Comparison of ENCODE assay signal across 23 mouse cellular contexts in the genomic region with DNA sequence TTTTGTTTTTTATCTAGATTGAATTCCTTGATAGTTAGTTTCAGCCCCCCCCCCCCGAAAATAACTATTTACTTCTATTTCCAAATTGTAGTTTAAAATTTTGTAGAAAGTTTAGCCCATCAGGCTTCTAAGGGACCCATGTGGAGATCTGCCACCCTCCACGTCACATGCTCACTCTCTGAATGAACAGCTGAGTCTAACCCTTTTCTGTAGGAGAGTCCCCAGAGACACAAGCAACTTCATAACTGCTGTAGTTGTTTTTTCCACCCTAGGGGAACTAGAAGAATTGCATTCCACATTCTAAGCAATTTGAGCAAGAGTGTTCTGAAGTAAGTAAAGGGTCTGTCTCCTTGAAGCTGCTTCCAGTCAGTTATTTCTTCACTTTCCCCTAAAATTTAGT.
DNase-seq lines count a peak whose midpoint lies in the region; ATAC-seq and TF ChIP-seq lines count a peak whose summit lies in the region.
"Had no signal": no experiment of that assay in that cellular context is flagged by ENCODE, and none has a peak within 500 bp of the region (broad histone marks: within the 10 kb centered on the region; RNA-seq: fewer than 3 reads in every experiment).

No protein-coding gene starts in this region.

- H3K27me3 ChIP-seq in embryonic facial prominence, embryonic 14.5 days (replicated peaks; ENCODE audit: control insufficient read depth, insufficient read depth, low read length) = no peaks in the 10 kb centered on the region
- H3K27me3 ChIP-seq in embryonic facial prominence, embryonic 10.5 days (replicated peaks; ENCODE audit: low read depth, poor library complexity, severe bottlenecking) = no peaks in the 10 kb centered on the region
- no peaks in the 10 kb centered on the region for H3K27me3 ChIP-seq in limb, embryonic 14.5 days (ENCODE audit: control insufficient read depth, insufficient read depth, low read length)
- no peaks in the 10 kb centered on the region for H3K27me3 ChIP-seq in limb, embryonic 10.5 days (ENCODE audit: low read depth, poor library complexity, severe bottlenecking)
- no peaks in the 10 kb centered on the region for H3K27me3 ChIP-seq in hindbrain, embryonic 14.5 days (ENCODE audit: control insufficient read depth, insufficient read depth, low read length)
- H3K27me3 ChIP-seq: embryonic facial prominence, embryonic 15.5 days; heart, embryonic 13.5 days; hindbrain, embryonic 15.5 days had no signal

- H3K4me3 ChIP-seq in embryonic facial prominence, embryonic 14.5 days (ENCODE audit: low read depth, low read length) = no peak overlapping the region
- H3K4me3 ChIP-seq in embryonic facial prominence, embryonic 10.5 days = no peak overlapping the region
- H3K4me3 ChIP-seq in limb, embryonic 14.5 days (replicated peaks; ENCODE audit: low read length) = no peak overlapping the region
- H3K4me3 ChIP-seq in limb, embryonic 10.5 days = no peak overlapping the region
- H3K4me3 ChIP-seq in hindbrain, embryonic 14.5 days (replicated peaks; ENCODE audit: low read length) = no peak overlapping the region
- H3K4me3 ChIP-seq: embryonic facial prominence, embryonic 15.5 days; gastrocnemius, adult 2 months; heart, embryonic 13.5 days; hindbrain, embryonic 15.5 days had no signal

- H3K9ac ChIP-seq in embryonic facial prominence, embryonic 14.5 days (ENCODE audit: low read depth, low read length) = no peak overlapping the region
- no peak overlapping the region for H3K9ac ChIP-seq in limb, embryonic 14.5 days (ENCODE audit: low read depth, low read length, severe bottlenecking)
- H3K9ac ChIP-seq in hindbrain, embryonic 14.5 days = no peak overlapping the region
- H3K9ac ChIP-seq: embryonic facial prominence, embryonic 15.5 days; forebrain, postnatal 0 days; heart, embryonic 13.5 days; hindbrain, embryonic 15.5 days had no signal

- TF ChIP-seq CTCF in brain, embryonic 14.5 days (IDR thresholded peaks at IDR 0.05; ENCODE audit: borderline replicate concordance, extremely low read depth, insufficient read depth, insufficient read length) = no peak

- DNase-seq in embryonic facial prominence, embryonic 14.5 days (ENCODE audit: low spot score) = peak; percentile 60
- DNase-seq in embryonic facial prominence, embryonic 10.5 days (ENCODE audit: low spot score) = no peak
- peak; percentile 14 for DNase-seq in limb, embryonic 14.5 days (ENCODE audit: low spot score)
- DNase-seq in limb, embryonic 10.5 days (ENCODE audit: low spot score) = no peak
- peak; percentile 12 for DNase-seq in brain, embryonic 14.5 days (ENCODE audit: low read depth)
- no peak for DNase-seq in hindbrain, embryonic 14.5 days (ENCODE audit: low spot score)
- DNase-seq: adrenal gland, adult 2 months; adrenal gland, postnatal 25 days; cerebellum, adult 11 months; cerebellum, adult 2 months; cerebellum, adult 9-11 months; cerebellum, postnatal 25 days; forebrain, postnatal 0 days; gastrocnemius, adult 2 months; gastrocnemius, postnatal 14 days; heart, postnatal 14 days; heart, postnatal 4 days had no signal

- WGBS in embryonic facial prominence, embryonic 14.5 days = 42% methylated on average over 2 of the region's 2 CpGs
- WGBS in embryonic facial prominence, embryonic 10.5 days = 39% methylated on average over 2 of the region's 2 CpGs
- 53% methylated on average over 2 of the region's 2 CpGs for WGBS in limb, embryonic 14.5 days
- 79% methylated on average over 2 of the region's 2 CpGs for WGBS in limb, embryonic 10.5 days
- WGBS in hindbrain, embryonic 14.5 days = 47% methylated on average over 2 of the region's 2 CpGs

- no peak for TF ChIP-seq POLR2A in limb, embryonic 14.5 days (IDR thresholded peaks at IDR 0.05; ENCODE audit: borderline replicate concordance, extremely low read depth, insufficient read depth, insufficient read length)
- TF ChIP-seq POLR2A in brain, embryonic 14.5 days (IDR thresholded peaks at IDR 0.05; ENCODE audit: borderline replicate concordance, extremely low read depth, insufficient read depth, insufficient read length, poor library complexity, severe bottlenecking) = no peak

- no peaks in the 10 kb centered on the region for H3K36me3 ChIP-seq in embryonic facial prominence, embryonic 14.5 days (ENCODE audit: control insufficient read depth, insufficient read depth, low read length)
- no peaks in the 10 kb centered on the region for H3K36me3 ChIP-seq in embryonic facial prominence, embryonic 10.5 days (replicated peaks)
- no peaks in the 10 kb centered on the region; the same call in 1 of the 2 replicates for H3K36me3 ChIP-seq in limb, embryonic 14.5 days (ENCODE audit: control insufficient read depth, insufficient read depth, low read length)
- H3K36me3 ChIP-seq in limb, embryonic 10.5 days = no peaks in the 10 kb centered on the region
- no peaks in the 10 kb centered on the region for H3K36me3 ChIP-seq in hindbrain, embryonic 14.5 days (replicated peaks; ENCODE audit: control insufficient read depth, insufficient read depth)
- H3K36me3 ChIP-seq: embryonic facial prominence, embryonic 15.5 days; heart, embryonic 13.5 days; hindbrain, embryonic 15.5 days had no signal

- H3K9me3 ChIP-seq in embryonic facial prominence, embryonic 14.5 days (ENCODE audit: control insufficient read depth, low read length) = no peaks in the 10 kb centered on the region
- H3K9me3 ChIP-seq in embryonic facial prominence, embryonic 10.5 days = no peaks in the 10 kb centered on the region
- H3K9me3 ChIP-seq in limb, embryonic 14.5 days (ENCODE audit: control insufficient read depth, low read length) = no peaks in the 10 kb centered on the region
- H3K9me3 ChIP-seq in limb, embryonic 10.5 days (replicated peaks) = no peaks in the 10 kb centered on the region
- no peaks in the 10 kb centered on the region for H3K9me3 ChIP-seq in hindbrain, embryonic 14.5 days (ENCODE audit: control insufficient read depth, low read length)
- H3K9me3 ChIP-seq: embryonic facial prominence, embryonic 15.5 days; heart, embryonic 13.5 days; hindbrain, embryonic 15.5 days had no signal

- H3K4me1 ChIP-seq in embryonic facial prominence, embryonic 14.5 days (ENCODE audit: control insufficient read depth, insufficient read depth, low read length) = no peaks in the 10 kb centered on the region
- 0 out of 2 replicates have a peak, but pooled peaks cover 2% of the 10 kb centered on the region for H3K4me1 ChIP-seq in embryonic facial prominence, embryonic 10.5 days
- no peaks in the 10 kb centered on the region for H3K4me1 ChIP-seq in limb, embryonic 14.5 days (ENCODE audit: control insufficient read depth, insufficient read depth, low read length)
- H3K4me1 ChIP-seq in limb, embryonic 10.5 days = no peaks in the 10 kb centered on the region
- H3K4me1 ChIP-seq in hindbrain, embryonic 14.5 days (replicated peaks; ENCODE audit: control insufficient read depth, insufficient read depth, low read length) = no peaks in the 10 kb centered on the region
- H3K4me1 ChIP-seq: embryonic facial prominence, embryonic 15.5 days; heart, embryonic 13.5 days; hindbrain, embryonic 15.5 days had no signal

- H3K4me2 ChIP-seq in embryonic facial prominence, embryonic 14.5 days (ENCODE audit: low read depth, low read length) = no peak overlapping the region
- no peak overlapping the region for H3K4me2 ChIP-seq in limb, embryonic 14.5 days (replicated peaks; ENCODE audit: low read depth, low read length, severe bottlenecking)
- no peak overlapping the region for H3K4me2 ChIP-seq in hindbrain, embryonic 14.5 days (replicated peaks)
- H3K4me2 ChIP-seq: embryonic facial prominence, embryonic 15.5 days; heart, embryonic 13.5 days; hindbrain, embryonic 15.5 days had no signal

- ATAC-seq in embryonic facial prominence, embryonic 14.5 days (ENCODE audit: low read depth) = no peak; the same call in 1 of the 2 replicates
- no peak for ATAC-seq in limb, embryonic 14.5 days (ENCODE audit: low FRiP score, low read depth)
- no peak for ATAC-seq in hindbrain, embryonic 14.5 days (ENCODE audit: low FRiP score)
- ATAC-seq: CD4-positive, CD25-positive, alpha-beta regulatory T cell, adult 4 months; forebrain, embryonic 14.5 days; forebrain, postnatal 0 days; intestine, postnatal 0 days had no signal

- H3K27ac ChIP-seq in embryonic facial prominence, embryonic 14.5 days (replicated peaks; ENCODE audit: low read depth, low read length) = no peak overlapping the region
- no peak overlapping the region for H3K27ac ChIP-seq in embryonic facial prominence, embryonic 10.5 days (replicated peaks)
- no peak overlapping the region for H3K27ac ChIP-seq in limb, embryonic 14.5 days (replicated peaks; ENCODE audit: low read depth, low read length)
- no peak overlapping the region for H3K27ac ChIP-seq in limb, embryonic 10.5 days
- no peak overlapping the region for H3K27ac ChIP-seq in hindbrain, embryonic 14.5 days
- H3K27ac ChIP-seq: embryonic facial prominence, embryonic 15.5 days; gastrocnemius, adult 2 months; heart, embryonic 13.5 days; hindbrain, embryonic 15.5 days had no signal

Comparison
In these comparisons a context has a peak if more than half of its experiments do, and no peak if none do; other contexts are left out.
1. DNase-seq: peak in embryonic facial prominence, embryonic 14.5 days (single experiment), limb, embryonic 14.5 days (single experiment) and brain, embryonic 14.5 days (single experiment); none in embryonic facial prominence, embryonic 10.5 days (single experiment), limb, embryonic 10.5 days (single experiment) and hindbrain, embryonic 14.5 days (single experiment).